Mouse (Mus musculus) c-Kit-negative CD71-positive TER-119-positive erythroid progenitor cells, embryonic 14.5 days (primary cell): ENCODE results near the gene Fto.

Experiments used
- DNase-seq: peaks from one replicate; pipeline ENCODE4 v3.0.0-alpha.2; 2013; ENCODE audit warnings: low read depth, low spot score

Fto gene

GRCm38 (mm10) chr8:91660879-91661278, 347.6 kb downstream of the Fto start:
- no peak for DNase-seq

- no peak for DNase-seq
Observed at GRCm38 (mm10) chr8:91669461-91670071, 356.2 kb downstream of the Fto start.

GRCm38 (mm10) chr8:91676928-91677327, 363.6 kb downstream of the Fto start:
- DNase-seq = no peak

GRCm38 (mm10) chr8:91679451-91679850, 366.1 kb downstream of the Fto start:
- no peak for DNase-seq

GRCm38 (mm10) chr8:91680125-91680524, 366.8 kb downstream of the Fto start:
- DNase-seq = no peak

GRCm38 (mm10) chr8:91684596-91685317, 371.4 kb downstream of the Fto start:
- no peak for DNase-seq

- DNase-seq = no peak
Observed at GRCm38 (mm10) chr8:91685408-91685807, 372.1 kb downstream of the Fto start.

- DNase-seq = no peak
Observed at GRCm38 (mm10) chr8:91692056-91692721, 378.9 kb downstream of the Fto start.

GRCm38 (mm10) chr8:91706533-91706932, 393.2 kb downstream of the Fto start:
- no peak for DNase-seq

- DNase-seq = no peak
Observed at GRCm38 (mm10) chr8:91708661-91709060, 395.3 kb downstream of the Fto start.

- DNase-seq = no peak
Observed at GRCm38 (mm10) chr8:91709768-91710167, 396.4 kb downstream of the Fto start.

GRCm38 (mm10) chr8:91711202-91711601, 397.9 kb downstream of the Fto start:
- DNase-seq = no peak

GRCm38 (mm10) chr8:91711981-91712598, 398.8 kb downstream of the Fto start:
- no peak for DNase-seq

- no peak for DNase-seq
Observed at GRCm38 (mm10) chr8:91712731-91713569, 399.6 kb downstream of the Fto start.

- DNase-seq = no peak
Observed at GRCm38 (mm10) chr8:91713677-91714312, 400.5 kb downstream of the Fto start.

- no peak for DNase-seq
Observed at GRCm38 (mm10) chr8:91714733-91715132, 401.4 kb downstream of the Fto start.

- no peak for DNase-seq
Observed at GRCm38 (mm10) chr8:91715387-91716085, 402.2 kb downstream of the Fto start.
